Mouse (Mus musculus) retina, postnatal 7 days (tissue): ENCODE measurements at regions not wholly inside any gene's neighbourhood (a gene's known extent, or its start where the extent isn't known, plus 50 kb on each side); places are given as distances from the start of the nearest gene placed in this dataset.

ENCODE experiments used
- DNase-seq: peaks from one replicate; pipeline ENCODE4 v3.0.0-alpha.2; 2012; ENCODE audit warnings: low read depth, low spot score

- no peak for DNase-seq
Measured at GRCm38 (mm10) chr6:94772868-94773603, 73.1 kb upstream of the Lrig1 start.

- DNase-seq, result no peak
Measured at GRCm38 (mm10) chr6:94772391-94772790, 72.4 kb upstream of the Lrig1 start.

- DNase-seq, result no peak
Measured at GRCm38 (mm10) chr6:94768230-94768629, 68.3 kb upstream of the Lrig1 start.

- no peak for DNase-seq
Measured at GRCm38 (mm10) chr6:94765724-94766123, 65.8 kb upstream of the Lrig1 start.

- no peak for DNase-seq
Measured at GRCm38 (mm10) chr6:94761341-94761740, 61.4 kb upstream of the Lrig1 start.

- DNase-seq, result no peak
Measured at GRCm38 (mm10) chr6:94760629-94761111, 60.7 kb upstream of the Lrig1 start.

GRCm38 (mm10) chr6:94759649-94760048 is 59.7 kb upstream of the Lrig1 start:
- no peak for DNase-seq

GRCm38 (mm10) chr6:94756006-94756405 is 56.0 kb upstream of the Lrig1 start:
- DNase-seq, result no peak

GRCm38 (mm10) chr6:94755297-94755831 is 55.4 kb upstream of the Lrig1 start:
- DNase-seq, result no peak

- DNase-seq, result no peak
Measured at GRCm38 (mm10) chr6:94754522-94754921, 54.6 kb upstream of the Lrig1 start.

- DNase-seq, result no peak
Measured at GRCm38 (mm10) chr6:94751101-94751440, 51.1 kb upstream of the Lrig1 start.

GRCm38 (mm10) chr6:94750228-94751100 is 50.5 kb upstream of the Lrig1 start:
- DNase-seq, result no peak
